Mouse (Mus musculus) adrenal gland, postnatal 10 days (tissue): ENCODE measurements around the gene Vav2. TPM values are rescaled to one million over a fixed set of nuclear protein-coding genes. Genes with fewer than 3 reads are reported as not detected.

Experiments used
- DNase-seq: peaks from one replicate; pipeline ENCODE4 v3.0.0; 2021; ENCODE audit warnings: mixed read lengths
- long read RNA-seq, 2 experiments: library from polyadenylated mRNA; stranded (forward); transcript quantifications; one replicate each; pipeline ENCODE4 v2.0.0; 2021
- total RNA-seq, 2 experiments: library from RNA; stranded (reverse); gene quantifications; 2 replicates each; pipeline ENCODE4 v1.2.3; 2021

Vav2 gene
- 10 to 100 TPM; 21.5 to 29.6 TPM for total RNA-seq
- long read RNA-seq, experiment 1, partial matches to known transcripts = 5 of 27 reads
- long read RNA-seq, experiment 1, other reads (novel, unspliced or antisense) = 22 of 27 reads
- long read RNA-seq, experiment 2, partial matches to known transcripts = 3 of 19 reads
- long read RNA-seq, experiment 2, other reads (novel, unspliced or antisense) = 16 of 19 reads

- peak; percentile 97 for DNase-seq
Observed at GRCm38 (mm10) chr2:27426855-27427457, at the start of gene Vav2. TSS of gene Vav2 (minus strand) at chr2:27427033.

GRCm38 (mm10) chr2:27475495-27476302 is 48.9 kb upstream of the Vav2 start:
- DNase-seq = peak; percentile 95

- DNase-seq = peak; percentile 67
Observed at GRCm38 (mm10) chr2:27474621-27475484, 48.0 kb upstream of the Vav2 start.

- peak; percentile 54 for DNase-seq
Observed at GRCm38 (mm10) chr2:27473911-27474310, 47.1 kb upstream of the Vav2 start.

- peak; percentile 73 for DNase-seq
Observed at GRCm38 (mm10) chr2:27473061-27473765, 46.4 kb upstream of the Vav2 start.

- no peak for DNase-seq
Observed at GRCm38 (mm10) chr2:27471170-27471584, 44.3 kb upstream of the Vav2 start.

GRCm38 (mm10) chr2:27470535-27470934 is 43.7 kb upstream of the Vav2 start:
- no peak for DNase-seq

- DNase-seq = peak; percentile 80
Observed at GRCm38 (mm10) chr2:27469991-27470355, 43.1 kb upstream of the Vav2 start.

- DNase-seq = no peak
Observed at GRCm38 (mm10) chr2:27469292-27469990, 42.6 kb upstream of the Vav2 start.

GRCm38 (mm10) chr2:27462901-27463300 is 36.1 kb upstream of the Vav2 start:
- peak; percentile 47 for DNase-seq

- DNase-seq = peak; percentile 4
Observed at GRCm38 (mm10) chr2:27461881-27462660, 35.2 kb upstream of the Vav2 start.

GRCm38 (mm10) chr2:27460651-27461050 is 33.8 kb upstream of the Vav2 start:
- DNase-seq = peak; percentile 87

GRCm38 (mm10) chr2:27460163-27460562 is 33.3 kb upstream of the Vav2 start:
- DNase-seq = peak; percentile 17

- DNase-seq = no peak
Observed at GRCm38 (mm10) chr2:27459735-27460134, 32.9 kb upstream of the Vav2 start.

GRCm38 (mm10) chr2:27450226-27450625 is 23.4 kb upstream of the Vav2 start:
- peak; percentile 68 for DNase-seq

- DNase-seq = no peak
Observed at GRCm38 (mm10) chr2:27447782-27448181, 20.9 kb upstream of the Vav2 start.

GRCm38 (mm10) chr2:27446812-27447211 is 20.0 kb upstream of the Vav2 start:
- peak; percentile 69 for DNase-seq

GRCm38 (mm10) chr2:27445910-27446309 is 19.1 kb upstream of the Vav2 start:
- no peak for DNase-seq

GRCm38 (mm10) chr2:27443450-27443708 is 16.5 kb upstream of the Vav2 start:
- no peak for DNase-seq

GRCm38 (mm10) chr2:27442708-27443449 is 16.0 kb upstream of the Vav2 start:
- peak; percentile 26 for DNase-seq
